Mouse (Mus musculus) kidney, embryonic 14.5 days (tissue): Measurements from ENCODE around the gene Rnf38. TPM values are rescaled to one million over a fixed set of nuclear protein-coding genes. Genes with fewer than 3 reads are reported as not detected.

Experiments used
- ATAC-seq: fragments of 200-750 bp; cut with Nextera tagmentation; 2 replicates; pipeline ENCODE4 v1.8.0; 2017; ENCODE audit warnings: moderate number of reproducible peaks, mild to moderate bottlenecking, moderate TSS enrichment, moderate library complexity; ENCODE audit not compliant: low FRiP score, low TSS enrichment
- H3K27ac ChIP-seq: fragments of 300-500 bp; sonication (generic); 2 replicates; pipeline ENCODE4 v1.5.1; 2014; ENCODE audit warnings: low read depth, mild to moderate bottlenecking, low read length, moderate library complexity, mixed read lengths
- H3K27me3 ChIP-seq: fragments of 300-500 bp; sonication (generic); 2 replicates; pipeline ENCODE4 v1.6.1; 2014; ENCODE audit warnings: mild to moderate bottlenecking, low read length; ENCODE audit not compliant: control insufficient read depth, insufficient read depth
- H3K36me3 ChIP-seq: fragments of 300-500 bp; sonication (generic); 2 replicates; pipeline ENCODE4 v1.6.1; 2014; ENCODE audit warnings: low read length, mixed read lengths; ENCODE audit not compliant: control insufficient read depth, insufficient read depth
- H3K4me1 ChIP-seq: fragments of 300-500 bp; sonication (generic); 2 replicates; pipeline ENCODE4 v1.6.1; 2014; ENCODE audit warnings: low read length, mixed read lengths; ENCODE audit not compliant: control insufficient read depth, insufficient read depth
- H3K4me2 ChIP-seq: fragments of 300-500 bp; sonication (generic); replicated peaks from 2 replicates; pipeline ENCODE4 v1.6.1; 2014; ENCODE audit warnings: low read depth, mild to moderate bottlenecking, low read length
- H3K4me3 ChIP-seq: fragments of 300-500 bp; sonication (generic); 2 replicates; pipeline ENCODE4 v1.5.1; 2014; ENCODE audit warnings: mild to moderate bottlenecking, low read length
- H3K9ac ChIP-seq: fragments of 300-500 bp; sonication (generic); 2 replicates; pipeline ENCODE4 v1.6.1; 2014; ENCODE audit warnings: low read depth, mild to moderate bottlenecking, low read length, moderate library complexity
- H3K9me3 ChIP-seq: fragments of 300-500 bp; sonication (generic); 2 replicates; pipeline ENCODE4 v1.6.1; 2016; ENCODE audit warnings: low read length; ENCODE audit not compliant: control insufficient read depth
- WGBS: fragments of 180-500 bp; shearing (Covaris S2); extraction: QIAGEN DNeasy Blood & Tissue Kit; methylation state at CpG from one replicate; pipeline ENCODE4 v1.1.7; 2014; 5-methylcytosine and 5-hydroxymethylcytosine counted together
- polyA plus RNA-seq: library from polyadenylated mRNA; unstranded; fragments of >200 nt; fragmentation: Nextera tagmentation; extraction: Ambion mirVana; gene quantifications from 2 replicates; pipeline ENCODE4 v1.2.1, GENCODE M21; 2014

The Rnf38 gene
- polyA plus RNA-seq, 1 experiment from 2014 or later, result 41.0 TPM

GRCm38 (mm10) chr4:44097576-44098335 is 135.8 kb downstream of the Rnf38 start:
- H3K4me1 ChIP-seq, result 0 out of 2 replicates have a peak, but pooled peaks cover 5% of the 10 kb centered on the region
- no peak overlapping the region for H3K4me3 ChIP-seq
- no peaks in the 10 kb centered on the region for H3K27me3 ChIP-seq
- WGBS, result 27% methylated on average over 11 of the region's 11 CpGs
- no peaks in the 10 kb centered on the region for H3K9me3 ChIP-seq
- H3K27ac ChIP-seq, result no peak overlapping the region
- no peak overlapping the region; the same call in 1 of the 2 replicates for H3K9ac ChIP-seq
- H3K36me3 ChIP-seq, result no peaks in the 10 kb centered on the region
- no peak for ATAC-seq
- no peak overlapping the region for H3K4me2 ChIP-seq

- Histone ChIP-seq H3K36me3 (no peaks in the 10 kb centered on the region), H3K27ac (no peak overlapping the region), H3K4me2 (no peak overlapping the region), H3K4me3 (no peak overlapping the region), H3K9me3 (no peaks in the 10 kb centered on the region), H3K9ac (no peak overlapping the region), H3K27me3 (no peaks in the 10 kb centered on the region), H3K4me1 (0 out of 2 replicates have a peak, but pooled peaks cover 5% of the 10 kb centered on the region)
- WGBS, result 82% methylated on average over 4 of the region's 4 CpGs
- ATAC-seq, result no peak
Observed at GRCm38 (mm10) chr4:44094475-44094874, 139.1 kb downstream of the Rnf38 start.

- no peak overlapping the region for H3K27ac ChIP-seq
- H3K4me1 ChIP-seq, result no peaks in the 10 kb centered on the region
- no peak overlapping the region for H3K4me2 ChIP-seq
- 82% methylated on average over 11 of the region's 11 CpGs for WGBS
- no peak for ATAC-seq
- H3K9ac ChIP-seq, result no peak overlapping the region
- H3K4me3 ChIP-seq, result no peak overlapping the region
- no peaks in the 10 kb centered on the region for H3K27me3 ChIP-seq
- H3K36me3 ChIP-seq, result no peaks in the 10 kb centered on the region
- H3K9me3 ChIP-seq, result no peaks in the 10 kb centered on the region
Observed at GRCm38 (mm10) chr4:44092359-44092758, 141.2 kb downstream of the Rnf38 start.

- Histone ChIP-seq H3K4me1 (no peaks in the 10 kb centered on the region), H3K36me3 (no peaks in the 10 kb centered on the region), H3K4me3 (no peak overlapping the region), H3K27me3 (no peaks in the 10 kb centered on the region), H3K9me3 (no peaks in the 10 kb centered on the region), H3K9ac (no peak overlapping the region), H3K4me2 (no peak overlapping the region), H3K27ac (no peak overlapping the region)
- ATAC-seq, result no peak
- WGBS, result 87% methylated on average over 3 of the region's 3 CpGs
Observed at GRCm38 (mm10) chr4:44085566-44085965, 148.0 kb downstream of the Rnf38 start.

GRCm38 (mm10) chr4:44084602-44085325 is 148.8 kb downstream of the Rnf38 start:
- Histone ChIP-seq H3K4me3 (no peak overlapping the region), H3K9ac (no peak overlapping the region), H3K9me3 (no peaks in the 10 kb centered on the region), H3K4me1 (no peaks in the 10 kb centered on the region), H3K27me3 (no peaks in the 10 kb centered on the region), H3K4me2 (peak overlapping the region; percentile 21; the same call in 1 of the 2 replicates), H3K27ac (no peak overlapping the region), H3K36me3 (no peaks in the 10 kb centered on the region)
- no peak for ATAC-seq
- 85% methylated on average over 13 of the region's 13 CpGs for WGBS

GRCm38 (mm10) chr4:44083945-44084344 is 149.6 kb downstream of the Rnf38 start, which contains the start of gene Gne:
Gene Gne (minus strand): TSS chr4:44084177.
- no peaks in the 10 kb centered on the region for H3K4me1 ChIP-seq
- no peak for ATAC-seq
- no peak within 1 kb of the TSS for H3K27ac ChIP-seq
- H3K4me2 ChIP-seq, result peak within 1 kb of the TSS; percentile 21
- 9% methylated on average over 11 of the region's 11 CpGs for WGBS
- H3K27me3 ChIP-seq, result no peaks in the 10 kb centered on the region
- H3K9ac ChIP-seq, result no peak within 1 kb of the TSS
- no peak within 1 kb of the TSS for H3K4me3 ChIP-seq
- H3K36me3 ChIP-seq, result no peaks in the 10 kb centered on the region
- no peaks in the 10 kb centered on the region for H3K9me3 ChIP-seq

GRCm38 (mm10) chr4:44078358-44078933 is 155.1 kb downstream of the Rnf38 start:
- H3K4me3 ChIP-seq, result no peak overlapping the region
- H3K9me3 ChIP-seq, result no peaks in the 10 kb centered on the region
- no peaks in the 10 kb centered on the region for H3K4me1 ChIP-seq
- H3K36me3 ChIP-seq, result no peaks in the 10 kb centered on the region
- H3K27ac ChIP-seq, result no peak overlapping the region
- WGBS, result 86% methylated on average over 7 of the region's 7 CpGs
- H3K4me2 ChIP-seq, result no peak overlapping the region
- no peaks in the 10 kb centered on the region for H3K27me3 ChIP-seq
- no peak for ATAC-seq
- H3K9ac ChIP-seq, result no peak overlapping the region
